Mouse (Mus musculus): ENCODE measurements around the gene Scrn2. TPM values are rescaled to one million over a fixed set of nuclear protein-coding genes. Genes with fewer than 3 reads are reported as not detected.

The Scrn2 gene
- polyA plus RNA-seq, 1 experiment, result 8.9 TPM

GRCm38 (mm10) chr11:97018583-97019344 lies 11.0 kb upstream of the Scrn2 start:
- no peaks in the 10 kb centered on the region for H3K36me3 ChIP-seq (ENCODE audit: control insufficient read depth, insufficient read depth, low read length)
- H3K27ac ChIP-seq (ENCODE audit: control insufficient read depth, insufficient read depth, low read depth, low read length), result no peak overlapping the region
- TF ChIP-seq CTCF (IDR thresholded peaks at IDR 0.05; ENCODE audit: control insufficient read depth, insufficient read depth, insufficient replicate concordance, low read depth, low read length) (no peak), POLR2A (IDR thresholded peaks at IDR 0.05; ENCODE audit: control insufficient read depth, low read depth, low read length) (no peak)
- H3K4me3 ChIP-seq (ENCODE audit: control insufficient read depth, low read depth, low read length), result peak overlapping the region; percentile 17
- peaks cover 8% of the 10 kb centered on the region for H3K4me1 ChIP-seq (ENCODE audit: control insufficient read depth, insufficient read depth, low read length)
- H3K27me3 ChIP-seq (ENCODE audit: control insufficient read depth, insufficient read depth, low read length), result peaks cover 3% of the 10 kb centered on the region

- TF ChIP-seq CTCF (IDR thresholded peaks at IDR 0.05; ENCODE audit: control insufficient read depth, insufficient read depth, insufficient replicate concordance, low read depth, low read length), result no peak
- TF ChIP-seq POLR2A (IDR thresholded peaks at IDR 0.05; ENCODE audit: control insufficient read depth, low read depth, low read length), result no peak
- Histone ChIP-seq H3K27me3 (ENCODE audit: control insufficient read depth, insufficient read depth, low read length) (peaks cover 3% of the 10 kb centered on the region), H3K4me1 (ENCODE audit: control insufficient read depth, insufficient read depth, low read length) (peaks cover 8% of the 10 kb centered on the region), H3K4me3 (ENCODE audit: control insufficient read depth, low read depth, low read length) (no peak overlapping the region; the same call in 1 of the 2 replicates), H3K27ac (ENCODE audit: control insufficient read depth, insufficient read depth, low read depth, low read length) (no peak overlapping the region), H3K36me3 (ENCODE audit: control insufficient read depth, insufficient read depth, low read length) (no peaks in the 10 kb centered on the region)
Observed at GRCm38 (mm10) chr11:97019345-97019708, 10.4 kb upstream of the Scrn2 start.

- H3K27me3 ChIP-seq (ENCODE audit: control insufficient read depth, insufficient read depth, low read length), result peaks cover 3% of the 10 kb centered on the region
- H3K36me3 ChIP-seq (ENCODE audit: control insufficient read depth, insufficient read depth, low read length), result no peaks in the 10 kb centered on the region
- no peak for TF ChIP-seq CTCF (IDR thresholded peaks at IDR 0.05; ENCODE audit: control insufficient read depth, insufficient read depth, insufficient replicate concordance, low read depth, low read length)
- TF ChIP-seq POLR2A (IDR thresholded peaks at IDR 0.05; ENCODE audit: control insufficient read depth, low read depth, low read length), result no peak
- peaks cover 18% of the 10 kb centered on the region for H3K4me1 ChIP-seq (ENCODE audit: control insufficient read depth, insufficient read depth, low read length)
- peak overlapping the region; percentile 91 for H3K4me3 ChIP-seq (ENCODE audit: control insufficient read depth, low read depth, low read length)
- H3K27ac ChIP-seq (ENCODE audit: control insufficient read depth, insufficient read depth, low read depth, low read length), result no peak overlapping the region
Observed at GRCm38 (mm10) chr11:97021121-97021765, 8.5 kb upstream of the Scrn2 start.

GRCm38 (mm10) chr11:97021873-97022484 lies 7.8 kb upstream of the Scrn2 start:
- Histone ChIP-seq H3K4me3 (ENCODE audit: control insufficient read depth, low read depth, low read length) (peak overlapping the region; percentile 91), H3K27me3 (ENCODE audit: control insufficient read depth, insufficient read depth, low read length) (peaks cover 3% of the 10 kb centered on the region), H3K4me1 (ENCODE audit: control insufficient read depth, insufficient read depth, low read length) (peaks cover 18% of the 10 kb centered on the region), H3K36me3 (ENCODE audit: control insufficient read depth, insufficient read depth, low read length) (no peaks in the 10 kb centered on the region), H3K27ac (ENCODE audit: control insufficient read depth, insufficient read depth, low read depth, low read length) (no peak overlapping the region)
- TF ChIP-seq CTCF (IDR thresholded peaks at IDR 0.05; ENCODE audit: control insufficient read depth, insufficient read depth, insufficient replicate concordance, low read depth, low read length) (peak; percentile 59; the same call in 1 of the 2 replicates), POLR2A (IDR thresholded peaks at IDR 0.05; ENCODE audit: control insufficient read depth, low read depth, low read length) (no peak; the same call in 1 of the 2 replicates)

- Histone ChIP-seq H3K27ac (ENCODE audit: control insufficient read depth, insufficient read depth, low read depth, low read length) (no peak overlapping the region), H3K36me3 (ENCODE audit: control insufficient read depth, insufficient read depth, low read length) (no peaks in the 10 kb centered on the region), H3K4me1 (ENCODE audit: control insufficient read depth, insufficient read depth, low read length) (peaks cover 18% of the 10 kb centered on the region), H3K27me3 (ENCODE audit: control insufficient read depth, insufficient read depth, low read length) (peaks cover 3% of the 10 kb centered on the region), H3K4me3 (ENCODE audit: control insufficient read depth, low read depth, low read length) (no peak overlapping the region)
- TF ChIP-seq CTCF (IDR thresholded peaks at IDR 0.05; ENCODE audit: control insufficient read depth, insufficient read depth, insufficient replicate concordance, low read depth, low read length), result no peak
- TF ChIP-seq POLR2A (IDR thresholded peaks at IDR 0.05; ENCODE audit: control insufficient read depth, low read depth, low read length), result no peak
Observed at GRCm38 (mm10) chr11:97024977-97025376, 4.8 kb upstream of the Scrn2 start.

- Histone ChIP-seq H3K4me1 (ENCODE audit: control insufficient read depth, insufficient read depth, low read length) (peaks cover 27% of the 10 kb centered on the region), H3K27ac (ENCODE audit: control insufficient read depth, insufficient read depth, low read depth, low read length) (no peak overlapping the region), H3K4me3 (ENCODE audit: control insufficient read depth, low read depth, low read length) (peak overlapping the region; percentile 32), H3K36me3 (ENCODE audit: control insufficient read depth, insufficient read depth, low read length) (no peaks in the 10 kb centered on the region), H3K27me3 (ENCODE audit: control insufficient read depth, insufficient read depth, low read length) (peaks cover 3% of the 10 kb centered on the region)
- TF ChIP-seq CTCF (IDR thresholded peaks at IDR 0.05; ENCODE audit: control insufficient read depth, insufficient read depth, insufficient replicate concordance, low read depth, low read length) (peak; percentile 98), POLR2A (IDR thresholded peaks at IDR 0.05; ENCODE audit: control insufficient read depth, low read depth, low read length) (no peak)
Observed at GRCm38 (mm10) chr11:97025721-97026344, 3.9 kb upstream of the Scrn2 start.

- Histone ChIP-seq H3K36me3 (ENCODE audit: control insufficient read depth, insufficient read depth, low read length) (no peaks in the 10 kb centered on the region), H3K27ac (ENCODE audit: control insufficient read depth, insufficient read depth, low read depth, low read length) (peak overlapping the region; percentile 58), H3K4me1 (ENCODE audit: control insufficient read depth, insufficient read depth, low read length) (peaks cover 14% of the 10 kb centered on the region), H3K27me3 (ENCODE audit: control insufficient read depth, insufficient read depth, low read length) (no peaks in the 10 kb centered on the region), H3K4me3 (ENCODE audit: control insufficient read depth, low read depth, low read length) (peak overlapping the region; percentile 81)
- TF ChIP-seq CTCF (IDR thresholded peaks at IDR 0.05; ENCODE audit: control insufficient read depth, insufficient read depth, insufficient replicate concordance, low read depth, low read length), result no peak
- TF ChIP-seq POLR2A (IDR thresholded peaks at IDR 0.05; ENCODE audit: control insufficient read depth, low read depth, low read length), result no peak; the same call in 1 of the 2 replicates
Observed at GRCm38 (mm10) chr11:97030426-97030825, 688 bp downstream of the Scrn2 start.
